7 mouse cellular contexts compared by ENCODE assay signal in genomic region chr19:10129547-10129946, GRCm38 (mm10). TPM values are rescaled to one million over a fixed set of nuclear protein-coding genes. Genes with fewer than 3 reads are reported as not detected.
DNase-seq lines count a peak whose midpoint lies in the region; ATAC-seq and TF ChIP-seq lines count a peak whose summit lies in the region.
"Not testable (repeated sequence)": the region's sequence is repeated elsewhere in the genome, so short reads cannot be mapped to it uniquely, and the experiment has no call there.

No protein-coding gene starts in this region.

- in situ Hi-C loops in ES-E14 (cut with MboI; ENCODE audit: low sequenced_read_pairs in 2 of 2, unreplicated experiment in 2 of 2): not testable (repeated sequence)

- not testable (repeated sequence) for TF ChIP-seq POLR2A in ES-Bruce4 (IDR thresholded peaks at IDR 0.05; ENCODE audit: insufficient read depth, low read length)

- not testable (repeated sequence) for H3K9ac ChIP-seq in ES-Bruce4 (ENCODE audit: low read depth, poor library complexity, severe bottlenecking); ES-E14 (ENCODE audit: insufficient read depth, low read depth, low read length, poor library complexity, severe bottlenecking); liver, embryonic 11.5 days (ENCODE audit: low read depth, low read length)

- peak; percentile 77 for TF ChIP-seq EP300 in ES-Bruce4 (IDR thresholded peaks at IDR 0.05; ENCODE audit: insufficient read depth, low read depth, low read length)

- WGBS in forebrain, embryonic 10.5 days: 67% methylated on average over 7 of the region's 7 CpGs
- WGBS in liver, embryonic 11.5 days: 74% methylated on average over 7 of the region's 7 CpGs
- WGBS in midbrain, embryonic 10.5 days: 73% methylated on average over 7 of the region's 7 CpGs

- H3K4me1 ChIP-seq in ES-Bruce4 (ENCODE audit: control insufficient read depth, insufficient read depth, low read length); forebrain, embryonic 10.5 days; liver, embryonic 11.5 days (replicated peaks; ENCODE audit: control insufficient read depth, insufficient read depth, low read length); midbrain, embryonic 10.5 days: not testable (repeated sequence)
- peaks cover 5 to 15% of the 10 kb centered on the region in 2 experiments; a peak in 3 of 4 replicates for H3K4me1 ChIP-seq in ES-E14 (ENCODE audit: control insufficient read depth in 2 of 2, insufficient read depth in 2 of 2, low read length in 2 of 2, poor library complexity in 1 of 2)

- DNase-seq in ES-E14 (ENCODE audit: low read depth, low spot score) (peak; percentile 77), WW6 (ENCODE audit: low read depth, low spot score) (peak; percentile 46)
- peak; percentile 5 for DNase-seq in forebrain, embryonic 10.5 days (ENCODE audit: extremely low spot score, low spot score)
- peak; percentile 2 for DNase-seq in heart, postnatal 4 days
- peak; percentile 14 for DNase-seq in liver, embryonic 11.5 days (ENCODE audit: low spot score)
- peak; percentile 5 for DNase-seq in midbrain, embryonic 10.5 days (ENCODE audit: low spot score)

- H3K27me3 ChIP-seq in ES-Bruce4 (ENCODE audit: control insufficient read depth, insufficient read depth, low read length, poor library complexity, severe bottlenecking); forebrain, embryonic 10.5 days (ENCODE audit: poor library complexity, severe bottlenecking); liver, embryonic 11.5 days (replicated peaks; ENCODE audit: control insufficient read depth, insufficient read depth, low read length); midbrain, embryonic 10.5 days (ENCODE audit: low read depth, poor library complexity, severe bottlenecking): not testable (repeated sequence)

- TF ChIP-seq CTCF in ES-Bruce4 (IDR thresholded peaks at IDR 0.05; ENCODE audit: low read depth, low read length): not testable (repeated sequence)

- not testable (repeated sequence) for H3K36me3 ChIP-seq in ES-Bruce4 (ENCODE audit: control insufficient read depth, insufficient read depth, low read length, poor library complexity, severe bottlenecking); ES-E14 (ENCODE audit: control insufficient read depth, insufficient read depth, low read length, poor library complexity, severe bottlenecking); forebrain, embryonic 10.5 days (replicated peaks); liver, embryonic 11.5 days (ENCODE audit: control insufficient read depth, insufficient read depth, low read length); midbrain, embryonic 10.5 days

- H3K4me3 ChIP-seq in ES-Bruce4 (ENCODE audit: low read depth, low read length); ES-E14 (ENCODE audit: insufficient read depth in 1 of 2, low read depth in 1 of 2, low read length in 2 of 2, poor library complexity in 1 of 2, severe bottlenecking in 1 of 2); forebrain, embryonic 10.5 days; liver, embryonic 11.5 days (ENCODE audit: low read depth, low read length); midbrain, embryonic 10.5 days: not testable (repeated sequence)

- not testable (repeated sequence) for H3K9me3 ChIP-seq in ES-Bruce4 (replicated peaks; ENCODE audit: control insufficient read depth, insufficient read depth, low read length, poor library complexity, severe bottlenecking); ES-E14 (ENCODE audit: control insufficient read depth, insufficient read depth, low read depth, low read length); forebrain, embryonic 10.5 days; liver, embryonic 11.5 days (ENCODE audit: control insufficient read depth, low read length); midbrain, embryonic 10.5 days (replicated peaks)

- H3K4me2 ChIP-seq in liver, embryonic 11.5 days: not testable (repeated sequence)

- ATAC-seq in liver, embryonic 11.5 days (replicated peaks; ENCODE audit: low FRiP score): not testable (repeated sequence)

- peak overlapping the region; percentile 63; the same call in 1 of the 2 replicates for H3K27ac ChIP-seq in ES-Bruce4 (ENCODE audit: insufficient read depth, low read length)
- H3K27ac ChIP-seq in ES-E14 (ENCODE audit: insufficient read depth, low read depth, low read length, poor library complexity, severe bottlenecking): peak overlapping the region; percentile 82
- H3K27ac ChIP-seq in forebrain, embryonic 10.5 days; liver, embryonic 11.5 days (ENCODE audit: low read depth, low read length); midbrain, embryonic 10.5 days (replicated peaks): not testable (repeated sequence)

RNA-seq across cellular contexts. Expression of gene Fads2, which starts 28.0 kb away (rescaled TPM):
- 84.5 and 104 TPM in 2 replicates for polyA plus RNA-seq in ES-Bruce4 (2011; ENCODE audit: insufficient read depth, insufficient read length, low read depth, missing spikeins)
- 41.5 and 55.5 TPM in 2 replicates for total RNA-seq in ES-E14 (2012; rRNA removed)
- polyA plus RNA-seq in forebrain, embryonic 10.5 days (2016; fragmentation: Nextera tagmentation; extraction: Ambion mirVana): 188 and 201 TPM in 2 replicates
- 10 to 100 TPM; 15.9 to 17.0 TPM for total RNA-seq in heart, postnatal 4 days (2021)
- polyA plus RNA-seq in liver, embryonic 11.5 days (2014; fragmentation: Nextera tagmentation; extraction: Ambion mirVana): 48.8 and 54.3 TPM in 2 replicates
- polyA plus RNA-seq in midbrain, embryonic 10.5 days (2016; fragmentation: Nextera tagmentation; extraction: Ambion mirVana): 207 and 236 TPM in 2 replicates

RNA-seq across cellular contexts. Expression of gene Fads1, which starts 53.1 kb away (rescaled TPM):
- polyA plus RNA-seq in ES-Bruce4 (2011; ENCODE audit: insufficient read depth, insufficient read length, low read depth, missing spikeins): 52.9 and 56.8 TPM in 2 replicates
- 47.4 and 74.0 TPM in 2 replicates for total RNA-seq in ES-E14 (2012; rRNA removed)
- polyA plus RNA-seq in forebrain, embryonic 10.5 days (2016; fragmentation: Nextera tagmentation; extraction: Ambion mirVana): 171 and 180 TPM in 2 replicates
- 10 to 100 TPM; 52.4 to 54.5 TPM for total RNA-seq in heart, postnatal 4 days (2021)
- polyA plus RNA-seq in liver, embryonic 11.5 days (2014; fragmentation: Nextera tagmentation; extraction: Ambion mirVana): 113 and 121 TPM in 2 replicates
- 171 and 192 TPM in 2 replicates for polyA plus RNA-seq in midbrain, embryonic 10.5 days (2016; fragmentation: Nextera tagmentation; extraction: Ambion mirVana)

Comparison
In these comparisons a context has a peak if more than half of its experiments do, and no peak if none do; other contexts are left out.
1. DNase-seq: peak in every context shown above with its lines; median percentile 77 in ES-E14; 46 in WW6; 14 in liver, embryonic 11.5 days; 5 in forebrain, embryonic 10.5 days; 5 in midbrain, embryonic 10.5 days; 2 in heart, postnatal 4 days.